Mouse (Mus musculus) kidney, adult 2 months (tissue): ENCODE measurements around the gene Dusp7.

Source experiments
- CTCF ChIP-seq: fragments of 200-500 bp; conservative IDR thresholded peaks from 2 replicates; pipeline ENCODE4 v1.5.1; 2011; ENCODE audit warnings: low read depth, mild to moderate bottlenecking, control low read depth, low read length, moderate library complexity, mixed read lengths; ENCODE audit not compliant: insufficient read depth, insufficient read length
- POLR2A ChIP-seq: fragments of 200-500 bp; IDR thresholded peaks from one replicate; pipeline ENCODE4 v1.6.1; 2011; ENCODE audit warnings: low read depth, low read length, control low read depth

- TF ChIP-seq CTCF (no peak), POLR2A (no peak)
These were observed 2.2 kb upstream of the Dusp7 start for GRCm38 (mm10) chr9:106366188-106366587.
